Mouse (Mus musculus): ENCODE measurements around the gene Cux1.

The Cux1 gene

GRCm38 (mm10) chr5:136535976-136536725, 31.1 kb downstream of the Cux1 start:
- no peak for DNase-seq

- DNase-seq, result no peak
Measured at GRCm38 (mm10) chr5:136535204-136535603, 32.1 kb downstream of the Cux1 start.

- no peak for DNase-seq
Measured at GRCm38 (mm10) chr5:136533371-136534276, 33.7 kb downstream of the Cux1 start.

DNA sequence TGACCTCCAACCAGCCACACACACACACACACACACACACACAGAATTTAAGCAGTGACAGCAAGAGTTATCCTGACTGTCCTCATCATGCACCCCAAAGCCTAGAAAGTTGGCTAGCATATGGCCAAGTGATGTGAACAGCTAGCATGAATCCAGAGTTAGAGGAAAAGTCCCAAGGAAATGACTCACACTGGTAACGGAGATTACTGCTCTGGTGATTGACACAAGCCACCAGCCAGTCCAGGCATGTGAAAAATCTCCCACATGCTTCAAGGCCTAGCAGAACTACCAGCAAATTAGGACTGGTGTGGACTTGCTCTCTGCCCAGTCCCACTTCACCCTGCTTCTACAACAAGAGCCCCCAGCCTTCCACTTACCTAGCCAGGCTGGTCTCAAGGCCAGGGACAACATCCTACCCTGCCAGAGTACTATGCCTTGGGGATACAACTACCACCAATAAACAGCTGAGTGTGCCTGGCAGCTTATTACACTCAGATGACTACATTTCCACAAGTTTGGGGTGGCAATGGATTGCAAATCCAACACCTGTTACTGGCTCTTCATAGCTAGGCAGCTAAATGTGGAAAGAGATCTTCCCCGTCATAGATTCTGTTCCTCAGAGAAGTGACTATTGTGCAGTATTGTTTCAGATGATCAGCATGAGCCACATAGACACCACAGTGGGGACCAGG, 35.5 kb downstream of the Cux1 start:
- DNase-seq, result no peak

- DNase-seq, result peak; percentile 46 to 78
Measured at GRCm38 (mm10) chr5:136530931-136531330, 36.4 kb downstream of the Cux1 start.

- DNase-seq, result no peak
Measured at GRCm38 (mm10) chr5:136529165-136529564, 38.1 kb downstream of the Cux1 start.

DNA sequence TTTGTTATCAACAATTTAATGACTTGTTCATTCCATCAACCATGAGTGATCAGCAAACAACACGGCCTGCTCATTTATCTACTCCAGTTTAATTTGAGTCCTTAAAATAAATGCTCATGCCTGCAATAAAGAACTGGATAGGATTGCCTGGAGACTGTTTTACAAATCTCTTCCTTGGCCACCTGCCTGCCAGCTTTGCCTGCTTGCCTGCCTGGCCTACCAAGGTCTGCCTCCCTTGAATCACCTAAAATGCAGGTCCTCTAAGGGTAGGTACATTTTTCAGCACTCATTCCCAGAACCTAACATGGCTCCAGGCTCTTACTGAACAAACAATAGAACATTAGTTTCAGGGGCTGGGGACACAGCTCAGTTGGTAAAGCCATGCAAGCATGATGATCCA, 39.4 kb downstream of the Cux1 start:
- DNase-seq, result no peak

DNA sequence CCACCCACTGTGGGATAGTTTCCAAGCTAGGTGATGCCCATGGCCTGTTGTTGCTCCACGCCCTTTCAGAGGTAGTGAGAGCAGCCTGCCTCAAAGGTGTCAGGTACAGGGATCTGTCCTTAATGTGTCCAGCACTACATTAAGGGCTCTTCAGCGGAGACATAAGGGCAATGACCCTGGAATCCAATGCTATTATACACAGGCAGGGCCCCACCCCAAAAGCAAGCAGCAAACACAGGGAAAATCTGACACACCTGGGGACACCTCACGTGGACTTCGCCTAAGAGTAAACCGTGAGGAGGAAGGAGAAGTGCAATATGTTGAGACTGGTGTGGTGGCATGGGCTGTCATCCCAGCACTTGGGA, 40.8 kb downstream of the Cux1 start:
- no peak for DNase-seq

DNA sequence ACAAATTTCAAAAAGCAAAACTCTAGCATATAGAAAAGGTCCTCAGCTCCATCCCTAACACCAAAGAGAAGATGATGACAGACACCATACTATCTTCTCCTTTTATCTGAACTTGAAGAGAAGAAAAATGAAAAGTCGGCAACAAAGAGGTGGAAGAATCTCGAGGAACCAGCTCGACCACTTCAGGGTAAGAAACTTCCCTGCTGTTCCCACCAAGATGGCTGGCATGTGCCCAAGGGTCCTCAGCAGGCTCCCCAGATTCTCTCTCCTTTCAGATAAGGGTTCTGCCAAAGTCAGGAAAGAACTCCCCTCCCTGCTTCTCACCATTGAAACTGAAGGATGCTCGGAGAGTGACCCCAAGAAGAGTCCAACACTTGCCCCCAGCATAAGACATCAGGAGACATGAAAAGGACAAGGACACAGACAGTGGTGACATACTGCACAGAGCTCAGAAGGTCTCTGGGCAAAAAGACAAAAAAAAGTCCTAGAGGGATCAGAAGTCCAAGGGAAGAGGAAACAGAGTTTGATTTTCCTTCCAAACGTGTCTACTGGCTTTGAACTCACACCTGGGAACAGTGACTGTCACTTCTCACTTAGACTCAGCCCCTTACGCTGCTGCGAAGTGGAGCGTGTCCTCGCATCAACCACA, 41.3 kb downstream of the Cux1 start:
- peak; percentile 74 to 81 for DNase-seq

GRCm38 (mm10) chr5:136522843-136523463, 44.3 kb downstream of the Cux1 start:
- no peak for DNase-seq

- DNase-seq, result no peak
Measured at GRCm38 (mm10) chr5:136521656-136522055, 45.6 kb downstream of the Cux1 start.

GRCm38 (mm10) chr5:136518648-136519437, 48.4 kb downstream of the Cux1 start:
- DNase-seq, result no peak

- no peak for DNase-seq
Measured at GRCm38 (mm10) chr5:136517510-136517909, 49.8 kb downstream of the Cux1 start.

- no peak for DNase-seq
Measured at GRCm38 (mm10) chr5:136516593-136516992, 50.7 kb downstream of the Cux1 start.

GRCm38 (mm10) chr5:136514049-136514677, 53.1 kb downstream of the Cux1 start:
- DNase-seq, result peak in 1 of 2 experiments; percentile 14

DNA sequence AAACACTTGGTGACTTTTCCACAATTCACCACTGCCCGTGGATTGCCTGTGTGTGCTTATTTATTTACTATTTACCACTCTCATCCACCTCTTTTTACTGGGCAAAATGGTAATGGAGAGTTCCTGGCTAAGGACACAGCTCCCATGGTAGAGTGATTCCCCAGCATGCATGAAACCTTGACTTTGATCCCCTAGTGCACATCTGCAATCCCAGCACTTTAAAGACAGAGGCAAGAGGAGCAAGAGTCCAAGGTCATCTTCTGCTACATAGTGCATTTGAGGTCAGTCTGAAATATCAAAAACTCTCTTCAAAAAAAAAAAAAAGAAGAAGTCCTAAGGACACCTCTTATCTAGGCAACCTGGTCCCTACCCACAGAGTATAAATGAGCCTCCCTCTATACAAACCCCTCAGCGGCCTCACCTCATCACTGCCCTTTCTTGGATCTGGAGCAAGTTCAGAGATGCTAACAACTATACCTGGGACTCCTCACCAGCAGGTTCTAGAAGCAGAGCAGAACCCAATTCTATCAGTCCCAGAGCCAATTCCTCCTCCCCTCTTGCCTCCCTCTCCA, 55.1 kb downstream of the Cux1 start:
- no peak for DNase-seq

- no peak for DNase-seq
Measured at GRCm38 (mm10) chr5:136511378-136511777, 55.9 kb downstream of the Cux1 start.

DNA sequence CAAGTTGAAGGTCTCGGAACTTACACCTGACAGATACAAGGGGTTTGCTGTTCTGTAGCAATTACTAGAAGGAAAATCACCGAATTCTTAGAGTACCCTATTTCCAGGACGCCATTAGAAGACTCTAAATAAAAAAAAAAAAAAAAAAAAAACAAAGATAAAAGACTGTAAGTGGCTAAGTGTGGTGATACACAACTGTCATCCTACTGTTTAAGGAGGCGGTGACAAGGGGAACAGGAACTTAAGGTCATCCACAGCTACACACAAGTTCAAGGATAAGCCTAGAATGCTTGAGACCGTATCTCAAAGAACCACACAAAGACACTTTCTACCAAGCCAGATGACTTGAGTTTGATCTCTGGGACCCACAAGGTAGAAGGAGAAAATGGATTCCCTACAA, 56.7 kb downstream of the Cux1 start:
- no peak for DNase-seq

- no peak for DNase-seq
Measured at GRCm38 (mm10) chr5:136507629-136508028, 59.7 kb downstream of the Cux1 start.

DNA sequence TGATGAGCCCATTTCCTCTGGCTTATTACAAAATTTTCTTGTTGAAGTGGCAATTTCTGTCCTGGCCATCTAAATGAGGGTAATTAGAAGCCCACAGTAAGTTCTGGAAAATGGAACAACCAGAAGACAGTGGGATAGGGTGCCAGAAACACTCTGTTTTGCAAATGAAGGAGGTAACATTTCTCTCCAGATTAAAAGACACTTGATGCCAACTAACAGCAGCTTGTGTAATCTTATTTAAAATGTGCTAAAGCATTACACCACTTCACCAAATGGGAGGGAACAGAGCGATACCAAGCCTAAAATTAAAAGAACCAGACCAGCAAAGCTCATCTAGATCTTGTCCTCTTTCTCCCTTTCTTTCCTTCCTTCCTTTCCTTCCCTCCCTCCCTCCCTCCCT, 61.0 kb downstream of the Cux1 start:
- DNase-seq, result no peak

All from lung, postnatal 4 days (tissue).